Mouse (Mus musculus): ENCODE results near the gene Hecw2.

DNA sequence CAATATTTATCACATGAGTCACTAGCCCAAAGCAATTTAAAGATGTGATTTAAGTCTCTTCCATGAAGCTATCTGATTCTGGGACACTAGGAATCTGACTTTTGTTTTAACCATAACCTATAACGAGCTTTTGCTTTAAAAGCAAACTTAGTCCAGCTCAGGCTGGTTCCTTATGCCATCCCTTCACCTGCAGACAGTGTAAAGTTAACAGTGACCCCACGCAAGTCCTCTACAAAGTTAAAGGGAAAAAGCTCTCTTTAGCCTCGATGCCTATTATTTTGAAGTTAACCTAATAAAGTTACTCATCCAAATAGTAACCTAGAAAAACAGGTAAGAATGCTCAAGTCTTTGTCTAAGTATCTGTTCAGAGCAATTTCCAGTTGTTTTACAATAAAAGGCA, 420.4 kb downstream of the Hecw2 start:
- TF ChIP-seq CTCF (conservative IDR thresholded peaks at IDR 0.05; ENCODE audit: insufficient read depth, insufficient read length, low read depth, low read length) (no peak), POLR2A (IDR thresholded peaks at IDR 0.05; ENCODE audit: low read depth, low read length) (no peak)

Data from kidney, adult 2 months (tissue).